Mouse (Mus musculus): ENCODE measurements around the gene Palld.
A peak's percentile ranks its signal among the peaks of the same experiment; 100 is the strongest.

Gene Palld

DNA sequence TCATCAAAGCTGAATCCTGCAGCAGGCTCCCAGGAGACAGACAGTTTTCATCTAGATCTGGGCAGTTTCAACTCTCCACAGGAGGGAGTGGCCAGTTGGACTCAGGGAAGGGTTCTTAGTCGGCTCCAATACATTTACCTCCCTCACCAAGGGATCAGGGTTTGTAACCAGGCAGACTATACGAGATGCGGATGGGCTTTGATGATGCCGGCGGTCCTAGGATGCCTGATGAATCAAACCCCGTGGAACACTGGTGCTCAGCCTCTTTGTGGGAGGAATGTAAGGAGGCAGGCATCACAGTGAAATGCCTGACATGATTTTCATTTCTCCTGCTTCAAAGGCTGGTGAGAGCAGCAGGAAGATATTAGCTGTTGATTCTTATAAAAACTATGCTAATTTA, 347.1 kb downstream of the Palld start:
- DNase-seq (ENCODE audit: low spot score in 2 of 2): no peak

DNA sequence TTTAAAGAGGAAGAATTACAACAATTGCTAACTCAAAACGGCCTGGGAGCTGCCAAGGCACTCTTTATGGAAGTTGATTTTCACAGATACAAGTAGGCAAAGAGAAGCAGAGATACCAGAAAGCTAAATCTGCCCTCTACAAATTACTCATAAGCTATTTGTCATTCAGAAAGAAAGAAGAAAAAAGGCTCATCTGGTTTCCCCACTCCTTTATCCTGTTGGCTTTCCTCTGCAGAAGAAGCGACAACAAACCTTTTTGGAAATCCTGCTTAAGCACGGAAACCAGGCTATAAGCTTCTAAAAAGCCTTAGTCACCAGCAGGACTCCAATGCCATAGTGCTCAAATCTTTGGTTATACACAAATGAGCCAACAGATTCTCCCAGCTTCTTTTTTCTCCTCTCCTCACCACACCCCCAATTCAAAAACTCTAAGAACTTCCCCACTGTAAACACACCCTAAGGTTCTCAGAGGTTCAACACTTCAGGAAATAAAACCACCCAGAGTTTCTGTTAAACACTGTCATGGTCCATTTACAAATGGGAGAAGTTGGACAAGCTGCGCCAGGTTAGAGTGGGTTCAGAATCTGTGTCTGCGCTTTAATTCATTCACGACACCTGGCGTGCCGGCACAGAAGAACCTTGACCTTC, 349.6 kb downstream of the Palld start:
- no peak for DNase-seq (ENCODE audit: low spot score in 2 of 2)

DNA sequence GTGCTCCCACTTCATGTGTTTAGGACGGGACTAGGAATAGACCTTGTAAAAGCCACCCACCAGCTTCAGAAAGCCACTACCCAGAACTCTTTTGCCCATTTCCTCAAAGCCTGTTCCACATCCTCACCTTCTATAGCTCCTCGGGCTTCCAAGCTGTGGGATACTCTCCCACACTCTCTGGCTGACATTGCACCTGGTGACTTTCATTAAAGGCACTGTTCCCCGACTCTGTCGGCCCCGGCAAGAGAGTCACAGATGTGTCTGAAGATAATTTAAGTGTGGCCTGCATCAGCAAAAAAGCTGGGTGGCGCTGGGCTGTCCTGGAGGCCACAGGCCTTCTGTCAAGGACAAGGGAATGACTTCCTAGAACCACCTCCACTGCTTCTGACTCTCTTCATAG, 350.3 kb downstream of the Palld start:
- no peak for DNase-seq (ENCODE audit: low spot score in 2 of 2)

DNA sequence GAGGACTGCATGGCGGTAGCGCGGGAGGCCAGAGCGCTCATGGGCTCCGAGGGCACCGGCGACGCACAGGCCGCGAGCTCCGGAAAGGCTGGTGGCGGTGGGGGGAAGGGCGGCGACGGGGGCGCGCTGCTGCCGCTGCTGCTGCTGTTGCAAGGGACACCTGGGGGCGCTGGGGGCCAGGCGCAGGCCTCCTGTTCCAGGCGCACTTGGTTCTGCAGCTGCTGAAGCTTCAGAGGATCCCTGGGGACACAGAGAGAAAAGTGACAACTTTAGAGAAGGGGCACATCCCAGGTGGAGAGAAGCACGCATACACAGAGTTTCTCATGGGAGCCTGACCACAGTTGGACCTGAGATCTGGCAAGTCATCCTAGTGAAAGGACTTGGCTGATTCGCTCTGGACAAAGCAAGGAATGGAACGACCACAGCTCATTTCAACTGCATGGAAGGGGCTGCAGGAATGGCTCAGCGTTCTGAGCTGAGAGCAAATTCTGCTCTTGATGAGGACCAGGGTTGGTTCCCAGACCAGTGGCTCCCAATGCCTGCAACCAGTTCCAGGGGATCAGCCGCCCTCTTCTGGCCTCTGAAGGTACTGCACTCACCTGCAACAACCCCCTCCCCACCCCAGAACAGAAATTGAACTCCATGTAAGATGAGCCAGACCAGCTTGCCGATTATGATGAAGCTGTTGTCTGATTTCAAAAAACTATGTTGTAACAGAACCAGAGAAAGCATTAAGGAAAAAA, 352.3 kb downstream of the Palld start:
- DNase-seq (ENCODE audit: low spot score in 2 of 2): no peak

DNA sequence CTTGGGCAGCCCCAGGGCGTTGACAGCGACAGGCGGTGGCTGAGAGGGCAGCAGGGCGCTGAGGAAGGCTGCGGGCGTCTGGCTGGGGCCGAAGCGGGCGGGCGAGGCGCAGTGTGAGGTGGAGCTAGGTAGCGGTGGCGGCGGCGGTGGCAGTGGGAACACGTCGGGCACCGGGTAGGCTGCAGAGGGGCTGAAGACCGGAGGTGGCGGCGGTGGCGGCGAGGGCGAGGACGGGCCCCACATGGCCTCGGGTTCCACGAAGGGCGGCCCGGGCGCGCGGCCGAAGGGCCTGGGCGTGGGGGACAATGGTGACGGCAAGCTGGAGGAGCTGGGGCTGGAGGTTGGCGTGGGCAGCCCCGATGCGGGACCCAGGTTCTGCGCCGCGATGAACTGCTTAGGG, 352.9 kb downstream of the Palld start:
- DNase-seq (ENCODE audit: low spot score in 2 of 2): peak in 1 of 2 experiments; percentile 18

DNA sequence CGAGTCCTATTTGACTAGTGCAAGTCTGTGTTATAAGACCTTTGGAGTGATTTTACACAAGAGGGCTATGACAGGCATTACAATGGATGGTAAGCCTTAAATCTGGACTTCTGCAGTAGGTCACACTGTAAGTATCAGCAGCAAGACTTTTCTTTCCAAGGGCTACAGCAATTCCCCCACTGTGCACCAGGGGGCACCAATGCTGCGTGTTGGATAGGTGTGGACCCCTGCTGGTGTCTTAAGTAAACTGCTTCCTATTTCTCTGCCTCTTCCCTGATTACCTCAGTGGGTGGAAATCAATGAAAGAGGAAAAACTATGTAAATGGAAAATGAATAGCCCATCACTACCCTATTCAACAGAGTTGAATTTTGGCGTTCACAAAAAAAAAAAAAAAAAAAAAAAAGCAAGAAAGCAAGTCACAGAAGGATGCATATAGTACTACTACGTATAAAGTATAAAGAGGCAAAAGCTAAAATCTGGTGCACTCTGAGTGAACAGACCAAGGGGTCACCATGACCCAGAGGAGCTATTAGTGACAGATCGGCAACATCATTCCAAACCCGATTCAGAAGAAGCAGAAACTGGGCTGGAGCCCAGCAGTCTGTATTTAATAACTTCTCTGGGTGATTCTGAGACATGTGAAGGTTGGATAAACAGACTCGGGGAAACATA, 362.5 kb downstream of the Palld start:
- DNase-seq (ENCODE audit: low spot score in 2 of 2): peak; percentile 46 to 80

GRCm38 (mm10) chr8:61537471-61537870, 365.0 kb downstream of the Palld start:
- no peak for DNase-seq (ENCODE audit: low spot score in 2 of 2)

GRCm38 (mm10) chr8:61535472-61535871, 367.0 kb downstream of the Palld start:
- no peak for DNase-seq (ENCODE audit: low spot score in 2 of 2)

- DNase-seq (ENCODE audit: low spot score in 2 of 2): no peak
Observed at GRCm38 (mm10) chr8:61533356-61533926, 369.0 kb downstream of the Palld start.

DNA sequence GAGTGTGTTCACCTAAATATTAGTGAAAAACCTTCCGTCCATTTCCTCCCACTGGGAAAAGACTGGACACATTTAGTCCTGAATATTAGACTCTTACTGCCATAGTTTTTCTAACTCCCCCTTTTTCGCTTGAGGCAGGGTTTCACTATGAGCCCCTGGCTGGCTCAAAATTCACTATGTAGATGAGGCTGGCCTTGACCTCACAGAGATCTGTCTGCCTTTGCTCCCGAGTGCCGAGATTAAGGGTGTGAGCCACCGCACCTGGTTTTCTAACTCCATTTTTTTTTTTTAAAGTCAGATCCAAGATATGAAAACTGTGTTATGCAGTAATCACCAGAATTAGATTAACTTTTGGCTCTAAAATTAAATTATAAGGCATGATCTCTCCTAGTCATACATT, 369.7 kb downstream of the Palld start:
- no peak for DNase-seq (ENCODE audit: low spot score in 2 of 2)

DNA sequence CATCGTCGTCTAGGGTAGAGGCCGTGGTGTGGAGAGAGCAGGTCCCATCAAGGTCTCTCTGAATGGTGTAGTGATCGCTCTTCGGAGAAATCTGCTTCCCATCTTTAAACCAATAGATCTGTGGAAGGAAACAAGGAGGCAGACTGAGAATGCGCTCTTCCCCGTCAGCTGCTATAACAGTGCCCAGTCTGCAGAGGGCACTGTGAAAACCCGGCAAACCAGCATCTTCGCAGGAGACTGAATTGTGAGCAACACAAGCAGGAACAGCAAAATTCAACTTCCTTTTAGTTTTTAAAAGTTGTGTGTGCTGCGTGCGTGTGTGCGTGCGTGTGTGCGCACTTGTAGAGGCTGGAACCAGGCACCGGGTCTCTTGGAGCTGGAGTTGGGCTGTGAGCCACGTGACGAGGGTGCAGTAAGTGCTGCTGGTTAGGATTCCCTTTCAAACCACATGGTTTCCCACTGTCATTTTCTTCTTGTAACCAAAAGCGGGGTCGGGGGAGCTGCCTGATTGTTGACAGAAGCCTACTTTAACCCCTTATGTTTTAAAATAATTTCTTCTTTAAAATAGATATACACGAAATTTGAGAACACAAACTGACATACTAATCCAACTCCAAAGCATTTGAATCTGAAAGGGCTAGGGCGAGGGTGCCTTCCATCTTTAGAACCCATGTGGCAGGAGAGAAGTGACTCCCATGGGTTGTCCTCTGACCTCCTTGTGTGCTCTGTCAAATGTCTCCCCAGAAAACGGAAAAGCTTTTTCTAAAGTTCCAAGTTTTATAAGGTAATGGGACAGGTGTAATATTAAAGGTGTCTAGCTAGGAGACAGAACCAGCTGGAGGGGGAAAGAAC, 370.3 kb downstream of the Palld start:
- no peak for DNase-seq (ENCODE audit: low spot score in 2 of 2)

- DNase-seq (ENCODE audit: low spot score in 2 of 2): no peak
Observed at GRCm38 (mm10) chr8:61528642-61529041, 373.8 kb downstream of the Palld start.

DNA sequence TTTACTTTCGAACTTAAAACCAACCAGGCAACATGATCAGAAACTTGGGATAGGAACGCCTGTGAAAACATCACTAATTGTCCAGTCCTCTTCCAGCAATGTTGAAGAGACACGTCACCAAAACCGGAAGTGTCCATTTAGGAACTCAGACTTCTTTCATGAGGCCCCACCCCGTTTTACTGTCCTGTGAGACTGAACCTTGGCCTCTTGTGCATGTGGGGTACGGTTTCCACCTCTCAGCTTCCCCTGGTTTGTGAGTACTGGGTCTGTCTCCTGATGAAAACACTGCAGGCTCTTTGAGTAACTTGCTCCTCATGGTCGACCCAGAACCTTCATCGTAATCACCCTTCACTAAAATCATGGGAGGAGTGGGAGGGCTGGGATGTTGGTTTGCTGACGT, 374.3 kb downstream of the Palld start:
- DNase-seq (ENCODE audit: low spot score in 2 of 2): no peak

GRCm38 (mm10) chr8:61527037-61527436, 375.5 kb downstream of the Palld start:
- DNase-seq (ENCODE audit: low spot score in 2 of 2): no peak

- peak in 1 of 2 experiments; percentile 28 for DNase-seq (ENCODE audit: low spot score in 2 of 2)
Observed at GRCm38 (mm10) chr8:61522132-61522531, 380.4 kb downstream of the Palld start.

DNA sequence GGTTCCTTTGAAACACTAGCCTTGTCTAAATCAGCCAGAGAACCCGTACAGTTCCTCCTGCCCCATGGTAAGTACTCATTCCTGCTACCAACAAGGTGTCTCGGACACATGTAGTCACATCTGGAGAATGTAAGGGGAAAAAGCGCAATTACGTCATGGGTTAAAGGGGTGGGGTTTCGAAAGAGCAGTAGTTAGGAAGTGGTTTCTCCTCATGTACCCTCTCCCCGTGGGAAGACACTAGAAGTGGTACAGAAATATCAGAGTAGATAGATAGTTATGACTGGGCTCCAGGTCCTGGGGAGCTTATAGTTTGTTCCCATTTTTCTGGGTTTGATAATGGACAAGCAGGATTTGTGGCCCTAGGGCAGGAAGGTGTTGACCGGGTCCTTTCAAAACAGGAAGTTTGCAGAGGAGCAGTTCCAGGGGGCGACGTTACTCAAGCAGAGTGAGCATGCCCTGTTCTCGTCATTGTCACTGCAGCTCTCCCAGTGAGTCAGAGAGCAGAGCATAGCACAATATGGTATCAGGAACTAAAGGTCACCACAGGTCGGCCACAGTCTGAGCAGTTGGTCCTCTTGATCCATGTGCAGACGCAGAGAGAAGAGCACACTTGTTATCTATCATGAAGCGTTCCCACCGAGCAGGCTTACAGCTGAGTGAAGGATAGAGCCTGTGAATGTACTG, 384.8 kb downstream of the Palld start:
- DNase-seq (ENCODE audit: low spot score in 2 of 2): no peak

DNA sequence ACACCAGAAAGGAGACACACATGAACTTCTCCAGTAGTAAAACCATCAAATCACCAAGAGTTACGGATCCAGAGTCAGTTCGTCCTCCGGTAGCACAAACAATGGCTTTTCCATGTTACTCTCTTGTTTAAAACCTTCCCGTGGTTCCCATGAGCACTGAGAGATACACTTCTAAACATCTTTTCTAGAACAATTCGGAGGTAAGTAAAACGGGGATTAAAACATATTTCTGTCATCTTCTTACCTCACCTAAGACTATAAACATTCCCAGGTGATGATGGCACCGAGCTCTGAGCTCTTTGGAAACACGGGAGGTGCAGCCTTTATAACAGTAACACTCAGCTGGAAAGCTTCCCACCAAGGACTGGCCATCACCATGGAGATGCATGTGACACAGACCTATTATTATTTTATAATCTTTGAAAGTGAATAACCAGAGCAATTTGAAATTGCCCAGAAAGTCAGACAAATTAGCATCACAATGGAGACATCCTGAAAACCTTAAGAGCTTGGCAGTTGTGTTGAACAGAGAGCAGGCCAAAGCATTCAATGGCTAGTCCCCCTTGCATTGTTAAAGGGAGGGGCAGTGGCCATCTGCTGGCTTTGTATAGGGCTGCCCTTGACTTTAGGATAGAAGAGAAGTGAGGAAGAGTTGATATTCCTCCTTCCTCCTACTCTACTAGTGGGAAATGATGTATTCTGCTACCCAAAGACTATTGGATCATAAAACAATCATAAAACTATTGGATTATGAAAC, 385.6 kb downstream of the Palld start:
- DNase-seq (ENCODE audit: low spot score in 2 of 2): no peak

GRCm38 (mm10) chr8:61515931-61516744, 386.4 kb downstream of the Palld start:
- DNase-seq (ENCODE audit: low spot score in 2 of 2): peak; percentile 50 to 81
